In genomic region chr1:134063773-134064125, GRCm38 (mm10) we compare ENCODE assay signal across 9 mouse cellular contexts. TPM values are rescaled to one million over a fixed set of nuclear protein-coding genes. Genes with fewer than 3 reads are reported as not detected.
DNase-seq lines count a peak whose midpoint lies in the region; ATAC-seq lines count a peak whose summit lies in the region.
"Had no signal": no experiment of that assay in that cellular context is flagged by ENCODE, and none has a peak within 500 bp of the region (broad histone marks: within the 10 kb centered on the region; RNA-seq: fewer than 3 reads in every experiment).

No protein-coding gene starts in this region.

- H3K9ac ChIP-seq in heart, embryonic 16.5 days (ENCODE audit: low read length) = peak overlapping the region; percentile 79
- peak overlapping the region; percentile 44; the same call in 1 of the 2 replicates for H3K9ac ChIP-seq in limb, embryonic 12.5 days (replicated peaks)
- peak overlapping the region; percentile 39 for H3K9ac ChIP-seq in midbrain, embryonic 14.5 days (replicated peaks; ENCODE audit: low read length)

- H3K4me2 ChIP-seq in heart, embryonic 16.5 days (ENCODE audit: low read depth, low read length) = peak overlapping the region; percentile 61
- H3K4me2 ChIP-seq in limb, embryonic 12.5 days = peak overlapping the region; percentile 66
- peak overlapping the region; percentile 80 for H3K4me2 ChIP-seq in midbrain, embryonic 14.5 days (ENCODE audit: low read length)

- DNase-seq in left cerebral cortex, postnatal 4 days = peak; percentile 36
- no peak for DNase-seq in left cerebral cortex, postnatal 14 days (ENCODE audit: low spot score in 2 of 2)
- no peak for DNase-seq in midbrain, embryonic 14.5 days
- peak; percentile 80 for DNase-seq in thymus, postnatal 4 days
- no peak for DNase-seq in frontal cortex, postnatal 14 days (ENCODE audit: low spot score in 2 of 2)
- DNase-seq in urinary bladder, postnatal 4 days (ENCODE audit: low spot score in 2 of 2) = no peak

- H3K4me3 ChIP-seq in heart, embryonic 16.5 days (ENCODE audit: low read length) = peak overlapping the region; percentile 35; the same call in 1 of the 2 replicates
- 0 out of 2 replicates have a peak overlapping the region, but pooled peaks have one; percentile 10 for H3K4me3 ChIP-seq in limb, embryonic 12.5 days (replicated peaks)
- H3K4me3 ChIP-seq in midbrain, embryonic 14.5 days (replicated peaks; ENCODE audit: low read depth, low read length) = no peak overlapping the region

- peak overlapping the region; percentile 99 for H3K27ac ChIP-seq in heart, embryonic 16.5 days (ENCODE audit: low read length)
- peak overlapping the region; percentile 99 for H3K27ac ChIP-seq in limb, embryonic 12.5 days
- peak overlapping the region; percentile 94 for H3K27ac ChIP-seq in midbrain, embryonic 14.5 days (replicated peaks; ENCODE audit: low read depth, low read length)

- peaks cover 63% of the 10 kb centered on the region for H3K4me1 ChIP-seq in heart, embryonic 16.5 days (ENCODE audit: control insufficient read depth, insufficient read depth, low read length)
- H3K4me1 ChIP-seq in limb, embryonic 12.5 days (replicated peaks) = peaks cover 85% of the 10 kb centered on the region
- peaks cover 68% of the 10 kb centered on the region for H3K4me1 ChIP-seq in midbrain, embryonic 14.5 days (ENCODE audit: control insufficient read depth, insufficient read depth, low read length)

- H3K27me3 ChIP-seq in heart, embryonic 16.5 days (ENCODE audit: control insufficient read depth, insufficient read depth, low read length) = no peaks in the 10 kb centered on the region
- H3K27me3 ChIP-seq in limb, embryonic 12.5 days = no peaks in the 10 kb centered on the region
- no peaks in the 10 kb centered on the region for H3K27me3 ChIP-seq in midbrain, embryonic 14.5 days (ENCODE audit: control insufficient read depth, insufficient read depth, low read length)
- H3K27me3 ChIP-seq: Patski had no signal

- no peak for ATAC-seq in heart, embryonic 16.5 days (replicated peaks; ENCODE audit: extremely low read depth, insufficient read depth, low FRiP score)
- no peak for ATAC-seq in limb, embryonic 12.5 days (ENCODE audit: insufficient number of reproducible peaks, insufficient read depth, low FRiP score, low TSS enrichment, low read depth)
- ATAC-seq in midbrain, embryonic 14.5 days (ENCODE audit: low FRiP score, low TSS enrichment) = no peak

- H3K36me3 ChIP-seq in heart, embryonic 16.5 days (ENCODE audit: control insufficient read depth, insufficient read depth) = no peaks in the 10 kb centered on the region
- H3K36me3 ChIP-seq in limb, embryonic 12.5 days = no peaks in the 10 kb centered on the region
- no peaks in the 10 kb centered on the region for H3K36me3 ChIP-seq in midbrain, embryonic 14.5 days (ENCODE audit: control insufficient read depth, insufficient read depth, low read length)

- H3K9me3 ChIP-seq in heart, embryonic 16.5 days (replicated peaks; ENCODE audit: control insufficient read depth, low read length) = no peaks in the 10 kb centered on the region
- no peaks in the 10 kb centered on the region for H3K9me3 ChIP-seq in limb, embryonic 12.5 days
- no peaks in the 10 kb centered on the region for H3K9me3 ChIP-seq in midbrain, embryonic 14.5 days (ENCODE audit: control insufficient read depth, low read length)

- intact Hi-C loops in left cerebral cortex, postnatal 4 days (cut with DNase I) = no loop called here
- intact Hi-C loops in left cerebral cortex, postnatal 14 days (cut with DNase I) = no loop called here

- 24% methylated on average over 9 of the region's 9 CpGs for WGBS in heart, embryonic 16.5 days
- 24% methylated on average over 9 of the region's 9 CpGs for WGBS in limb, embryonic 12.5 days
- 2% methylated on average over 9 of the region's 9 CpGs for WGBS in midbrain, embryonic 14.5 days

RNA-seq across cellular contexts. Expression of gene Btg2, which starts 15.2 kb away (rescaled TPM):
- total RNA-seq in left cerebral cortex, postnatal 4 days (2021) = 1 to 10 TPM; 7.9 to 8.1 TPM
- total RNA-seq in left cerebral cortex, postnatal 14 days (2021) = 10 to 100 TPM; 14.6 to 17.5 TPM
- 49.5 and 50.9 TPM in 2 replicates for polyA plus RNA-seq in heart, embryonic 16.5 days (2015; fragmentation: Nextera tagmentation; extraction: Ambion mirVana)
- polyA plus RNA-seq in limb, embryonic 12.5 days (2016; fragmentation: Nextera tagmentation; extraction: Ambion mirVana) = 26.7 and 28.1 TPM in 2 replicates
- polyA plus RNA-seq in midbrain, embryonic 14.5 days (2014; fragmentation: Nextera tagmentation; extraction: Ambion mirVana) = 34.2 and 61.1 TPM in 2 replicates

RNA-seq across cellular contexts. Expression of gene Fmod, which starts 26.7 kb away (rescaled TPM):
- total RNA-seq in left cerebral cortex, postnatal 4 days (2021) = 10 to 100 TPM; 19.0 to 20.0 TPM
- total RNA-seq in left cerebral cortex, postnatal 14 days (2021) = 10 to 100 TPM; 16.8 to 21.8 TPM
- polyA plus RNA-seq in heart, embryonic 16.5 days (2015; fragmentation: Nextera tagmentation; extraction: Ambion mirVana) = 23.6 and 29.5 TPM in 2 replicates
- polyA plus RNA-seq in limb, embryonic 12.5 days (2016; fragmentation: Nextera tagmentation; extraction: Ambion mirVana) = 12.6 and 14.8 TPM in 2 replicates
- 0.31 and 6.4 TPM in 2 replicates for polyA plus RNA-seq in midbrain, embryonic 14.5 days (2014; fragmentation: Nextera tagmentation; extraction: Ambion mirVana)

RNA-seq across cellular contexts. Expression of gene Chit1, which starts 47.3 kb away (rescaled TPM):
- under 1 TPM; 0.48 to 0.54 TPM for total RNA-seq in left cerebral cortex, postnatal 4 days (2021)
- under 1 TPM; 0.38 to 0.42 TPM for total RNA-seq in left cerebral cortex, postnatal 14 days (2021)
- 0.31 and 0.46 TPM in 2 replicates for polyA plus RNA-seq in heart, embryonic 16.5 days (2015; fragmentation: Nextera tagmentation; extraction: Ambion mirVana)
- polyA plus RNA-seq in limb, embryonic 12.5 days (2016; fragmentation: Nextera tagmentation; extraction: Ambion mirVana) = not detected in 2 replicates
- polyA plus RNA-seq in midbrain, embryonic 14.5 days (2014; fragmentation: Nextera tagmentation; extraction: Ambion mirVana) = 0.26 TPM in 1 of 2 replicates, not detected in the other
- polyA plus RNA-seq: Patski had no signal

Comparison
In these comparisons a context has a peak if more than half of its experiments do, and no peak if none do; other contexts are left out.
1. DNase-seq: peak in left cerebral cortex, postnatal 4 days (single experiment) and thymus, postnatal 4 days (single experiment); none in left cerebral cortex, postnatal 14 days (0 of 2), midbrain, embryonic 14.5 days (single experiment), frontal cortex, postnatal 14 days (0 of 2) and urinary bladder, postnatal 4 days (0 of 2).
2. Peak in every context shown above with its lines, with median percentiles within 50 percentile points of each other: H3K27ac ChIP-seq, H3K4me2 ChIP-seq and H3K9ac ChIP-seq.